Mouse (Mus musculus) bone marrow, adult 2 months (tissue): ENCODE data around the gene Cyp4f18. TPM values are rescaled to one million over a fixed set of nuclear protein-coding genes. Genes with fewer than 3 reads are reported as not detected.
"Not testable (repeated sequence)": the region's sequence is repeated elsewhere in the genome, so short reads cannot be mapped to it uniquely, and the experiment has no call there.

Experiments used
- H3K27ac ChIP-seq: fragments of 200-500 bp; 2 replicates; pipeline ENCODE4 v1.5.1; 2012; ENCODE audit warnings: low read depth, mild to moderate bottlenecking, control low read depth, inconsistent platforms, low read length; ENCODE audit not compliant: control insufficient read depth, poor library complexity, insufficient read depth
- H3K4me1 ChIP-seq: fragments of 200-500 bp; 2 replicates; pipeline ENCODE4 v1.6.1; 2011; ENCODE audit warnings: low read length; ENCODE audit not compliant: control insufficient read depth, insufficient read depth
- H3K4me3 ChIP-seq: fragments of 200-500 bp; replicated peaks from 2 replicates; pipeline ENCODE3; 2011; ENCODE audit warnings: mild to moderate bottlenecking, low read depth, low read length, control low read depth; ENCODE audit not compliant: control insufficient read depth
- CTCF ChIP-seq: fragments of 200-500 bp; IDR thresholded peaks from 2 replicates; pipeline ENCODE4 v1.5.1; 2011; ENCODE audit warnings: low read length, control low read depth; ENCODE audit not compliant: control insufficient read depth, insufficient read depth
- POLR2A ChIP-seq: fragments of 200-500 bp; IDR thresholded peaks from 2 replicates; pipeline ENCODE4 v1.6.1; 2011; ENCODE audit warnings: low read depth, mild to moderate bottlenecking, control low read depth, low read length, borderline replicate concordance; ENCODE audit not compliant: control insufficient read depth
- whole genome bisulfite sequencing: fragments of 180-500 bp; shearing (Covaris S2); methylation state at CpG from one replicate; pipeline ENCODE4 v1.1.7; 2018; 5-methylcytosine and 5-hydroxymethylcytosine counted together
- polyA plus RNA-seq: library from polyadenylated mRNA; stranded (reverse); fragments of >200 nt; gene quantifications from 2 replicates; pipeline ENCODE4 v1.2.4, GENCODE M21; 2011; ENCODE audit warnings: low replicate concordance; ENCODE audit not compliant: missing spikeins, insufficient read depth, insufficient read length

The Cyp4f18 gene
- polyA plus RNA-seq = 48.0 and 160 TPM in 2 replicates

GRCm38 (mm10) chr8:72009473-72009872 is at the start of gene Cyp4f18:
TSS of gene Cyp4f18 (minus strand) at chr8:72009626.
- H3K27ac ChIP-seq = peak within 1 kb of the TSS; percentile 96
- peak within 1 kb of the TSS; percentile 75 for H3K4me3 ChIP-seq
- WGBS = 44% methylated on average over 3 of the region's 3 CpGs

GRCm38 (mm10) chr8:72057643-72058042 is 48.2 kb upstream of the Cyp4f18 start:
- 68% methylated on average over 3 of the region's 4 CpGs for WGBS
- not testable (repeated sequence) for H3K27ac ChIP-seq, H3K4me3 ChIP-seq, H3K4me1 ChIP-seq

More at GRCm38 (mm10) chr8:72009473-72009872, at the start of gene Cyp4f18:
- TF ChIP-seq POLR2A = peak; percentile 20; the same call in 1 of the 2 replicates
- no peak for TF ChIP-seq CTCF
- peaks cover 12% of the 10 kb centered on the region for H3K4me1 ChIP-seq

GRCm38 (mm10) chr8:72054633-72055032 is 45.2 kb upstream of the Cyp4f18 start:
- not testable (repeated sequence) for H3K4me1 ChIP-seq, H3K4me3 ChIP-seq, H3K27ac ChIP-seq

- 0 out of 2 replicates have a peak, but pooled peaks cover 1% of the 10 kb centered on the region for H3K4me1 ChIP-seq
- 34% methylated on average over 1 of the region's 1 CpGs for WGBS
- no peak overlapping the region for H3K4me3 ChIP-seq
- H3K27ac ChIP-seq = peak overlapping the region; percentile 56; the same call in 1 of the 2 replicates
- TF ChIP-seq POLR2A (no peak), CTCF (no peak)
Observed at GRCm38 (mm10) chr8:72042493-72042892, 33.1 kb upstream of the Cyp4f18 start.

GRCm38 (mm10) chr8:72040918-72041317 is 31.5 kb upstream of the Cyp4f18 start, which contains the start of gene Olfr372:
TSS of gene Olfr372 (plus strand) at chr8:72041218.
- not testable (repeated sequence) for H3K4me3 ChIP-seq, H3K4me1 ChIP-seq, H3K27ac ChIP-seq
- WGBS = 83% methylated on average over 4 of the region's 4 CpGs

- H3K27ac ChIP-seq, H3K4me3 ChIP-seq, H3K4me1 ChIP-seq: not testable (repeated sequence)
- WGBS = 11% methylated on average over 4 of the region's 4 CpGs
Observed at GRCm38 (mm10) chr8:72032926-72033325, 23.5 kb upstream of the Cyp4f18 start.

GRCm38 (mm10) chr8:72024886-72025285 is 15.5 kb upstream of the Cyp4f18 start:
- not testable (repeated sequence) for H3K4me3 ChIP-seq, H3K27ac ChIP-seq, H3K4me1 ChIP-seq
- 6% methylated on average over 5 of the region's 9 CpGs for WGBS

GRCm38 (mm10) chr8:72019816-72020215 is 10.4 kb upstream of the Cyp4f18 start:
- WGBS = 68% methylated on average over 2 of the region's 2 CpGs
- peaks cover 8% of the 10 kb centered on the region; the same call in 1 of the 2 replicates for H3K4me1 ChIP-seq
- H3K4me3 ChIP-seq = no peak overlapping the region
- H3K27ac ChIP-seq = no peak overlapping the region
- TF ChIP-seq CTCF (no peak), POLR2A (no peak)

GRCm38 (mm10) chr8:72019022-72019421 is 9.6 kb upstream of the Cyp4f18 start:
- not testable (repeated sequence) for H3K4me1 ChIP-seq, H3K4me3 ChIP-seq, H3K27ac ChIP-seq
- WGBS = 80% methylated on average over 1 of the region's 1 CpGs

- Histone ChIP-seq H3K4me1 (peaks cover 8% of the 10 kb centered on the region; the same call in 1 of the 2 replicates), H3K4me3 (no peak overlapping the region), H3K27ac (peak overlapping the region; percentile 30; the same call in 1 of the 2 replicates)
- whole genome bisulfite sequencing = 55% methylated on average over 2 of the region's 2 CpGs
- no peak for TF ChIP-seq CTCF
- TF ChIP-seq POLR2A = no peak
Observed at GRCm38 (mm10) chr8:72018141-72018540, 8.7 kb upstream of the Cyp4f18 start.

GRCm38 (mm10) chr8:72017339-72017738 is 7.9 kb upstream of the Cyp4f18 start:
- H3K27ac ChIP-seq = peak overlapping the region; percentile 87
- H3K4me3 ChIP-seq, H3K4me1 ChIP-seq: not testable (repeated sequence)
- WGBS = 13% methylated on average over 2 of the region's 2 CpGs

GRCm38 (mm10) chr8:72013506-72014228 is 4.2 kb upstream of the Cyp4f18 start:
- 38% methylated on average over 6 of the region's 6 CpGs for WGBS
- peak overlapping the region; percentile 64; the same call in 1 of the 2 replicates for H3K27ac ChIP-seq
- H3K4me3 ChIP-seq = not testable (repeated sequence)
- peaks cover 16% of the 10 kb centered on the region for H3K4me1 ChIP-seq
